Mouse (Mus musculus) adrenal gland, adult 18-20 months (tissue): ENCODE results near the gene Uchl4. TPM values are rescaled to one million over a fixed set of nuclear protein-coding genes. Genes with fewer than 3 reads are reported as not detected.
A peak's percentile ranks its signal among the peaks of the same experiment; 100 is the strongest.
"Not testable (repeated sequence)": the region's sequence is repeated elsewhere in the genome, so short reads cannot be mapped to it uniquely, and the experiment has no call there.

Experiments used
- DNase-seq, 2 experiments: peaks; one replicate each; pipeline ENCODE4 v3.0.0; 2021 to 2022; ENCODE audit warnings: low spot score in 2 of 2
- total RNA-seq, 2 experiments: library from RNA; stranded (reverse); gene quantifications; 1 replicate in 1 of 2; 2 replicates in 1 of 2; pipeline ENCODE4 v1.2.3; 2021

Gene Uchl4
- total RNA-seq, 2 experiments from 2014 or later: 2.2 to 2.8 TPM

GRCm38 (mm10) chr9:64228972-64229371, 6.0 kb upstream of the Uchl4 start:
- DNase-seq: no peak

GRCm38 (mm10) chr9:64231171-64231570, 3.8 kb upstream of the Uchl4 start:
- no peak for DNase-seq

- DNase-seq: no peak
Measured at GRCm38 (mm10) chr9:64231674-64232073, 3.3 kb upstream of the Uchl4 start.

GRCm38 (mm10) chr9:64232257-64232957, 2.6 kb upstream of the Uchl4 start:
- no peak for DNase-seq

GRCm38 (mm10) chr9:64233656-64234055, 1.3 kb upstream of the Uchl4 start:
- DNase-seq: no peak

GRCm38 (mm10) chr9:64236056-64236455, 1.1 kb downstream of the Uchl4 start:
- DNase-seq: no peak

- DNase-seq: no peak
Measured at GRCm38 (mm10) chr9:64240116-64240515, 5.1 kb downstream of the Uchl4 start.

GRCm38 (mm10) chr9:64240681-64241080, 5.7 kb downstream of the Uchl4 start:
- no peak for DNase-seq

GRCm38 (mm10) chr9:64242381-64242831, 7.4 kb downstream of the Uchl4 start:
- DNase-seq: no peak

GRCm38 (mm10) chr9:64249371-64249770, 14.4 kb downstream of the Uchl4 start:
- DNase-seq: no peak

GRCm38 (mm10) chr9:64250111-64250730, 15.2 kb downstream of the Uchl4 start:
- no peak for DNase-seq

- DNase-seq: peak in 1 of 2 experiments; percentile 38
Measured at GRCm38 (mm10) chr9:64252591-64253020, 17.6 kb downstream of the Uchl4 start.

- DNase-seq: peak; percentile 100
Measured at GRCm38 (mm10) chr9:64253021-64253904, 18.3 kb downstream of the Uchl4 start, which contains the start of gene Map2k1. Map2k1 (minus strand) TSS chr9:64253631.

- DNase-seq: no peak
Measured at GRCm38 (mm10) chr9:64255422-64255821, 20.4 kb downstream of the Uchl4 start.

GRCm38 (mm10) chr9:64256204-64256603, 21.2 kb downstream of the Uchl4 start:
- DNase-seq: no peak

- DNase-seq: no peak
Measured at GRCm38 (mm10) chr9:64259906-64260305, 24.9 kb downstream of the Uchl4 start.

GRCm38 (mm10) chr9:64261023-64261422, 26.0 kb downstream of the Uchl4 start:
- no peak for DNase-seq

GRCm38 (mm10) chr9:64264813-64265212, 29.8 kb downstream of the Uchl4 start:
- DNase-seq: no peak

- no peak for DNase-seq
Measured at GRCm38 (mm10) chr9:64267231-64267630, 32.2 kb downstream of the Uchl4 start.

GRCm38 (mm10) chr9:64268196-64268595, 33.2 kb downstream of the Uchl4 start:
- no peak for DNase-seq

- DNase-seq: not testable (repeated sequence)
Measured at GRCm38 (mm10) chr9:64268836-64269235, 33.8 kb downstream of the Uchl4 start.

- no peak for DNase-seq
Measured at GRCm38 (mm10) chr9:64271249-64271648, 36.2 kb downstream of the Uchl4 start.
